Mouse (Mus musculus): ENCODE data around the gene Gfer.

Gfer gene

DNA sequence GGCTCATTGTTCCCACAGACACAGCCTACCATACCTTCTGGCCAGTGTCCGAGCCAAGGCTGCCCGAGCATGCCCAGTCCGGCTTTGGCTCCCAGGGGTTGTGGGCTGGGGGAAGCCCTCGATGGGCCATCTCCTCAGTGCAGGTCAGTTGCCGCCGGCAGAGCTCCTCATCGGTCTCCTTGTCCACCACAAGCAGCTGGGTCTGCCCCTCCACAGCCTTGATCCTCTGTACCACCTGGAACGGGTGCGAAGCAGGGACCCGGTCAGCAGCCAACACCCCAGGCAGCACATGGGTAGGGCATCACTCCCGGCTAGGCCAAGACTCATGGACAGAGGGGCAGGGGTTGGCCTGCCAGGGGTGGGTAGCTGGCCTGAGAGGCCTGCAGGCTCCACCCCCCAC lies 48.5 kb downstream of the Gfer start:
- no peak for DNase-seq (ENCODE audit: low read depth)

DNA sequence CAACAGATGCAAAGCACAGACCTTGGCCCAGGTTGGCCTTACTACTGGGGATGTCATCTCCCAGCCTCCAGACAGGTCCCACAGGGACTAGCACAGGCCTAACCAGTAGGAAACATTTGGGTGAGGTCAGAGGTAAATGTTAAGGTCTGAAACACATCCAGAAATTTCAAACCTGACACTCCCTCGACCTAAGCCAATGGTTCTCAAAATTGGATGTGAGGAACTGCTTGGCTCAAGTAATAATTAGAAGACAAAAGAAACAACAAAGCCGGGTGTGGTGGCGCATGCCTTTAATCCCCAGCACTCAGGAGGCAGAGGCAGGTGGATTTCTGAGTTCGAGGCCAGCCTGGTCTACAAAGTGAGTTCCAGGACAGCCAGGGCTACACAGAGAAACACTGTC lies 49.6 kb downstream of the Gfer start:
- DNase-seq (ENCODE audit: low read depth): no peak

DNA sequence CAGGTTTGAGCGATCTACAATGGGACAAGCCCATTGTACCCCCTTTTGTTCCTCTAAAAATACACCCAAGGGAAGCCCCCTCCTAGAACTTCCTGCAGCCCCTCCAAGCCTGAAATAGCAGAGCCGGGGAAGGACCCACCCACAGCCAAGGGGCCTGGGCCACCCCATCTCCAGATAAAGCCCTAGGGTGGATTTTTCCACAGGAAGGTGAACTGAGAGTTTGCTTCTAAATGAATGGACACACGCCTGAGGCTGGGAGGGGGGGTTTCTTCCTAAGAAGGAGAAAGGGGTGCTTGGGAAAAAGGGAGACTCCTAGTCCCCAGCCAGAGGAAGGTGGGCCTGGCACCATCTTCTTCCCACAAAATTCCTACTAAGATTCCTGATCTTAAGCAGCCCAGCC lies 50.0 kb downstream of the Gfer start:
- no peak for DNase-seq (ENCODE audit: low read depth)

DNA sequence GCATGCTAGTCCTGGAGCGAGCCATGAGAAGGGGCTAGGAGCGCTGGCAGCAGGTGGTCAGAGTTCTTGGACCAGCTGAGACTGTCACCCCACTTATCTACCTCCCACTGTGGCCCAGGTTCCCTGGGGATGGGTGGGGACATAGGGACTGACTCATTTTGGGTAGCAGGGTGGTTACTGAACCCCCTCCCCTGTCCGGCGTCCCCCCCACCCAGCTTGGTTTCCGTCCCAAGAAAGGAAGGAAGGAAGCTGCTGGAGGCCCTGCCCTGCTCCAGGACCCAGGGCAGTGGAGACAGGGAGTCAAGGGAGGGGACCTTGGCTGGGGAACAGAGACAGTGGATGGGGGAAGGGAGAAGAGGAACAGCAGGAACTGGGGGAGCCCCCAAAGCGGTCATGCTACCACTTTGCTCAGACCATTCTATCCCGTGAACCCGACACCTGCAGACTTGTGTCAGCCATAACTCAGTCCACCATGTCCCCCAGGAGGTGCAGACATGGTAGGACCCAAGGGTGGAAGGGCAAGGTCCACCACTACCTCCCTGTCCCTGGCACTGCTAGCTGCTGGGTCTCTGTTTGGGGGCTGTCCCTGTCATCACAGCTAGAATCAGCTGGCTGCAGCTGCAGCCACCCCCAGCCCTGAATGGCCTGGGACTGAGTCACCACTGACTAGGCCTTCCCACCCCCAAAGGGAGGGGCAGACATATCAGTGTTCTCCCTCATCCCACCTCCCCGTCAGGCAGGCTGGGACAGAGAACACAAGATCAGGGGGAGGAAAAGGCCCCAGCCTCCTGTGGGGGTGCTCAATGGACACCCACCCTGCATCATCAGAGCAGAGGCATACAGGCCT lies 50.9 kb downstream of the Gfer start:
- DNase-seq (ENCODE audit: low read depth): peak; percentile 69

DNA sequence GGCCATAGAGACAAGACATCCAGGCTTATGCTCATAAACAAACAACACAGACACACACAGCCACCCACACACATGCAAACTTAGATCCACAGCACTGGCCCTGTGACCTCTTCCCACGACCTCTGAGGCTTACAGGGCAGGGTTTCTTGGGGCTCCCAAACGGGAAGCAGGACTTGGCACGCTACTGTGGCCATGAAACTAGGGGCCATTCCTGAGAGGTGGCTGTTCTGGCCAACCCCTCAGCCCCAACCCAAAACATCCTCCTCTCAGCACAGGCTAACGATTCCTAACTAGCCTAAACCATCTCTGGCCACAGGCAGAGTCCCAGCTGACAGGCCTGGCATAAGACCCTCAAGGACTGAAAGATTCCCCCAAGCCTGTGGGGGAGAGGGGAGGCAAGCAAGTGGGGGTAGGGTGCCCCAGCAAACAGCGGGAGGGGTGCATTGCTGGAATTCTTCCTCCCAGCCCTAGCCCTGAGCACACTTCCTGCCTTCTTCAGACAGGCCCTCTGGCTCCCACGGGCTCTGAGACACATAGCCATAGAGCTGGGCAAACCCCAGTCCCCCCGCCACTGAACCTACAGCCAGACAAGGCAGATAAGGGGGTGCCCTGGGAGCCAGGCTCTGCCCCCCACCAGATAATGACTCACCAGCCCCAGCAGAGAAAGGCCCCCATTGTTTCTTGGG lies 51.8 kb downstream of the Gfer start:
- DNase-seq (ENCODE audit: low read depth): peak; percentile 48

All from NIH3T3 (cell line).